Mouse (Mus musculus) kidney, adult 2 months (tissue): ENCODE data around the gene Wdfy1. TPM values are rescaled to one million over a fixed set of nuclear protein-coding genes. Genes with fewer than 3 reads are reported as not detected.
A peak's percentile ranks its signal among the peaks of the same experiment; 100 is the strongest.

ENCODE experiments used
- DNase-seq: peaks from one replicate; pipeline ENCODE4 v3.0.0; 2021
- H3K27ac ChIP-seq: fragments of 200-500 bp; 2 replicates; pipeline ENCODE4 v1.5.1; 2012; ENCODE audit warnings: low read depth, low read length, control low read depth, inconsistent platforms; ENCODE audit not compliant: insufficient read depth
- H3K27me3 ChIP-seq: fragments of 200-500 bp; replicated peaks from 2 replicates; pipeline ENCODE4 v1.6.1; 2012; ENCODE audit warnings: mild to moderate bottlenecking, moderate library complexity, low read length, inconsistent platforms; ENCODE audit not compliant: control insufficient read depth, insufficient read depth
- H3K36me3 ChIP-seq: fragments of 200-500 bp; 2 replicates; pipeline ENCODE4 v1.6.1; 2012; ENCODE audit warnings: mild to moderate bottlenecking, moderate library complexity, low read length, inconsistent platforms; ENCODE audit not compliant: control insufficient read depth, insufficient read depth
- H3K4me1 ChIP-seq: fragments of 200-500 bp; 2 replicates; pipeline ENCODE4 v1.6.1; 2011; ENCODE audit warnings: low read length; ENCODE audit not compliant: control insufficient read depth, insufficient read depth
- H3K4me3 ChIP-seq: fragments of 200-500 bp; 2 replicates; pipeline ENCODE4 v1.5.1; 2011; ENCODE audit warnings: mild to moderate bottlenecking, low read depth, low read length, control low read depth; ENCODE audit not compliant: insufficient read depth
- CTCF ChIP-seq: fragments of 200-500 bp; conservative IDR thresholded peaks from 2 replicates; pipeline ENCODE4 v1.5.1; 2011; ENCODE audit warnings: low read depth, mild to moderate bottlenecking, control low read depth, low read length, moderate library complexity, mixed read lengths; ENCODE audit not compliant: insufficient read depth, insufficient read length
- POLR2A ChIP-seq: fragments of 200-500 bp; IDR thresholded peaks from one replicate; pipeline ENCODE4 v1.6.1; 2011; ENCODE audit warnings: low read depth, low read length, control low read depth
- WGBS: fragments of 180-500 bp; shearing (Covaris S2); methylation state at CpG from one replicate; pipeline ENCODE4 v1.1.7; 2018; 5-methylcytosine and 5-hydroxymethylcytosine counted together
- polyA plus RNA-seq: library from polyadenylated mRNA; depleted of rRNA; stranded (reverse); fragments of >200 nt; gene quantifications from 2 replicates; pipeline ENCODE4 v1.2.3, GENCODE M21; 2012

The Wdfy1 gene
- polyA plus RNA-seq, 1 experiment: 46.4 TPM

DNA sequence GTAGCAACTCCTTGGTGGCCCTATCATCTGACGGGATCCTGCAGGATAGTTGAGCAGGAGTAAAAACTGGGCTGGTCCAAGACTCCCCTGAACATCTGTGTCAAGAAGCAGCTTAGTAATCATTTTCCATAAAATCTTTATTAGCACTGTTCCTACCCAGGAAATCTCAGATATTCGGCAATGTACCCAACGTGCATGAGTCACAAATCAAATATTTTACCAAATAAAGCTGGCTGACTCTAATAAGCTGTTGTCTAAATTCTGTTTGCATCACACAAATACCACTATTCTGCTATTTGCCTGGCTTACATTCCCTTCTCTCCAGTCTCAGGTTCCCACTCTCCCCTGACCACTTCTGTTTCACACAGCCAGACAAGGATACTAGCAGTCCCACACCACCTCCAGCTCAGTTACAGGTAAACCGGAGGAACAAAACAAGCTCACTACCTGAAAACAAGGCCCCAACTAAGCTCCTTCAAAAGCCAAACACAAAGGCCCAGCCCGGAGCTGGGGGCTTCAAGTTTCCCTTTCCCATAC is 16.4 kb downstream of the Wdfy1 start:
- WGBS: 49% methylated on average over 5 of the region's 5 CpGs
- Histone ChIP-seq H3K27ac (peak overlapping the region; percentile 39), H3K27me3 (no peaks in the 10 kb centered on the region), H3K4me1 (peaks cover 24% of the 10 kb centered on the region), H3K36me3 (no peaks in the 10 kb centered on the region), H3K4me3 (peak overlapping the region; percentile 27; the same call in 1 of the 2 replicates)
- TF ChIP-seq POLR2A: no peak
- TF ChIP-seq CTCF: no peak
- no peak for DNase-seq

DNA sequence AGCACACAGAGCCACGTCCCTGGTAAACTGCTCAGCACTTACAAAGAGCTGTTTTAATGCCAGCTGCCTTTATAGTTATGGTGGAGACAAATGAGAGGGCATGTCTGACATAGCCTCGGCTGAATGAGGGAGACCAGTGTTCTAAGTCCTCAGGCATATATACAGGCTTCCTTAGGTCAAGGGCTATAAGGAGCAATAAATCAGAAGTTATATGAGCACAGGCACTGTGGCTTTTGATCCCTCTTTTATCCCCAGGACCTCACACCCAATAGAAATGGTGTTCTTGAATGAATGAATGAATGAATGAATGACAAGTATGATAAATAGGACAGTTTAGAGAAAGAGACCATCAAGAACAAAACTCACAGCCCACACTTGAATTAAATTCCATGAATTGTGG is 16.9 kb downstream of the Wdfy1 start:
- Histone ChIP-seq H3K36me3 (no peaks in the 10 kb centered on the region), H3K27me3 (no peaks in the 10 kb centered on the region), H3K27ac (peak overlapping the region; percentile 32), H3K4me3 (no peak overlapping the region), H3K4me1 (peaks cover 27% of the 10 kb centered on the region)
- TF ChIP-seq POLR2A (no peak), CTCF (no peak)
- DNase-seq: no peak
- 40% methylated on average over 2 of the region's 2 CpGs for WGBS

DNA sequence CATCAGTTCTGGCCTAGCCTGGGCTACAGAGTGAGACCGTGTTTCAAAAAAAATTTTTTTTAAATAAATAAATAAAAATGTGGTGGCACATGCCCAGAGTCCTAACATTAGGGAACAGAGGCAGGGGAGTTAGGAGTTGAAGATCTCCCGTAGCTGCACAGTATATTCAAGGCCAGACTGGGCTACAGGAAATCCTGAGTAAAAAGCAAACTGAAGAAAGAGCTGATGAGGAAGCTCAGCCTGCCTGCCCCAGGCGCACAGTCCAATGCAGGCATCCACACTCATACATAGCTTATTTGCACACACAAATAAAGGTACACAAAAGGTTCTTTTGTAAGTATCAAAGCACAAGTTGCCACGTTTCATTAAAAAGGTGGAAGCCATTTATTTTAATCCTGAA is 18.3 kb downstream of the Wdfy1 start:
- DNase-seq: no peak
- peaks cover 34% of the 10 kb centered on the region for H3K4me1 ChIP-seq
- TF ChIP-seq CTCF (no peak), POLR2A (no peak)
- H3K27ac ChIP-seq: peak overlapping the region; percentile 18; the same call in 1 of the 2 replicates
- no peaks in the 10 kb centered on the region for H3K36me3 ChIP-seq
- 72% methylated on average over 4 of the region's 4 CpGs for WGBS
- H3K27me3 ChIP-seq: no peaks in the 10 kb centered on the region
- no peak overlapping the region for H3K4me3 ChIP-seq

DNA sequence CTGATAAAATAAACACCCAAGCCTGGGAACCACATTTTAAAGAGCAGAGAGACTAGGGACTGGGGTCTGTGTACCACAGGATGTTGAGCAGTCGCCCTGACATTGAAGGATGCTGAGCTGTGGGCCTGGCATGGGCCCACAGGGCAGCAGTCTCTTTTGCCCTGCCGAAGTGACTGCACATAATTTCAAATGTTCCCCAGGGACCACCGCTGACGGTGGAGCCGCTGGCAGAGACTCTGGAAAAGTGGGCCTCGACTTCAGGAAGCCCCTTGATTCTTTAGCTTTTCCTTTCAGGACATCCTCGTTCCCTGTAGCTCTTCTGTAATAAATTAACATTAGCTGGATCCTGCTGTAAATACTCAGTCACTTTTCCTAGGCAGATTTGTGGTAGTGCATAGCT is 18.8 kb downstream of the Wdfy1 start:
- Histone ChIP-seq H3K27ac (peak overlapping the region; percentile 39), H3K27me3 (no peaks in the 10 kb centered on the region), H3K4me3 (no peak overlapping the region), H3K4me1 (peaks cover 39% of the 10 kb centered on the region), H3K36me3 (no peaks in the 10 kb centered on the region)
- 43% methylated on average over 7 of the region's 7 CpGs for WGBS
- TF ChIP-seq CTCF: no peak
- no peak for TF ChIP-seq POLR2A
- peak; percentile 82 for DNase-seq

DNA sequence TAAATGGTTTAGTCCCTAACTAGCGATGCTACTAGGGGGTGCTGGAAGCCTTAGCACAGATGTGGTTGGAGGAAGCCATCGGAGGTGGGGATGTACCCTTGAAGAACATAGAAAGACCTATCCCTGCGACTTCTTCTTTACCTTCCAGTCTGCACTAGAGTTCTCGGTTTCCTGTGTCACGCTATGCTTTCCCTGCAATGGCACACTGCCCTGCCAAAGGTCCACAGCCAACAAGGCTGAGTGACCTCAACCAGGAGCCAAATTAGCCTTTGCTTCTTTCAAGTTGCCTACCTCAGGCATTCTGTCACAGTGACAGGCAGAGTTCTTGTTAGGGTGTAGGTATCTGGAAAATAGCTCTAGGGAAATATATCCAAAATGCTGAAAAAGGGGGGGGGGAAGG is 19.5 kb downstream of the Wdfy1 start:
- H3K27ac ChIP-seq: peak overlapping the region; percentile 25
- peak; percentile 80 for DNase-seq
- no peaks in the 10 kb centered on the region for H3K27me3 ChIP-seq
- no peaks in the 10 kb centered on the region for H3K36me3 ChIP-seq
- H3K4me1 ChIP-seq: peaks cover 46% of the 10 kb centered on the region
- H3K4me3 ChIP-seq: no peak overlapping the region
- TF ChIP-seq POLR2A: no peak
- no peak for TF ChIP-seq CTCF
- WGBS: 65% methylated on average over 5 of the region's 5 CpGs

DNA sequence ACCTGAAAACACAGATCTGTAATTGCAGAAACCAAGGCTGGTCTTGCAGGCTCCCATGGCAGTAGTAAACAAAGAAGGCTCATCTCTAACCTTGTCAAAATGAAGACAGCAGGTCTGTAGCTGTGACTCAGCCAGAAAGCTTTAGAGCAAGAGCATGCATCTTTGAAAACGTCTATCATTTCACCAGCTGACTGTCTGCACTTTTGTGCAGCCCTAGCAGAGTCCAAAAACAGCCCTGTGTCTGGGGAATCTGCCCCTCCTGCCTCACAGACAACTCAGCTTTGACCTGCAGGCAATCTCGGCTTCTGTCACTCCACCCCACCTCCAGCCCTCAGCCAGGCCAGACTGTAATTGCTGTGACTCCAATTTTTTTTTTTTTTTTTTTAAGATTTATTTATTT is 20.6 kb downstream of the Wdfy1 start:
- Histone ChIP-seq H3K27me3 (no peaks in the 10 kb centered on the region), H3K4me1 (peaks cover 50% of the 10 kb centered on the region), H3K36me3 (no peaks in the 10 kb centered on the region; the same call in 1 of the 2 replicates), H3K27ac (peak overlapping the region; percentile 54; the same call in 1 of the 2 replicates), H3K4me3 (no peak overlapping the region)
- 24% methylated on average over 2 of the region's 2 CpGs for WGBS
- no peak for TF ChIP-seq CTCF
- no peak for TF ChIP-seq POLR2A
- no peak for DNase-seq

DNA sequence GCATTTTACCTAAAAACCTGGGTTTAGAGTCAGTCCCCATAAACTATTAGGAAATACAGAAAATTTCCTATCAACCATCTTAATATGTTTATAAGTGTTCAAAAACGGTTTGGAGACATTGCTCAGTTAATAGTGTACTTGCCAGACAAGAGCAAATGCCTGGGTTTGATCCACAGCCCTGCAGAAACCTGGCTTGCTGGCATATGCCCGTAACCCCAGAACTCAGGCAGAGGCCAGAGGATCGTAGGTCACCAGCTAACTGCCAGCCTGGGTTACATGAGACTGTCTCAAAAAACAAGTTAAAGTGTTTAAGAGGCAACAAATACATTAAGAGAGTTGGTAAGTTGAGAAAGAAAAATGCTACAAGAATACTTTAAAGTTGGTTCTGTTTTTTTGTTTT is 21.0 kb downstream of the Wdfy1 start:
- no peaks in the 10 kb centered on the region; the same call in 1 of the 2 replicates for H3K36me3 ChIP-seq
- DNase-seq: peak; percentile 60
- H3K27ac ChIP-seq: no peak overlapping the region
- H3K27me3 ChIP-seq: no peaks in the 10 kb centered on the region
- H3K4me3 ChIP-seq: no peak overlapping the region
- TF ChIP-seq POLR2A (no peak), CTCF (no peak)
- WGBS: 60% methylated on average over 3 of the region's 3 CpGs
- H3K4me1 ChIP-seq: peaks cover 47% of the 10 kb centered on the region
